Mouse (Mus musculus) embryonic fibroblast, embryonic 13.5 days (primary cell): ENCODE data around the gene Col4a2.

ENCODE experiments used
- CTCF ChIP-seq: IDR thresholded peaks from 2 replicates; pipeline ENCODE4 v1.5.1; 2011; ENCODE audit warnings: mild to moderate bottlenecking, control low read depth, low read length, moderate library complexity, borderline replicate concordance; ENCODE audit not compliant: insufficient read depth
- POLR2A ChIP-seq: IDR thresholded peaks from 2 replicates; pipeline ENCODE4 v1.6.1; 2011; ENCODE audit warnings: low read depth, mild to moderate bottlenecking, control low read depth, low read length, moderate library complexity

DNA sequence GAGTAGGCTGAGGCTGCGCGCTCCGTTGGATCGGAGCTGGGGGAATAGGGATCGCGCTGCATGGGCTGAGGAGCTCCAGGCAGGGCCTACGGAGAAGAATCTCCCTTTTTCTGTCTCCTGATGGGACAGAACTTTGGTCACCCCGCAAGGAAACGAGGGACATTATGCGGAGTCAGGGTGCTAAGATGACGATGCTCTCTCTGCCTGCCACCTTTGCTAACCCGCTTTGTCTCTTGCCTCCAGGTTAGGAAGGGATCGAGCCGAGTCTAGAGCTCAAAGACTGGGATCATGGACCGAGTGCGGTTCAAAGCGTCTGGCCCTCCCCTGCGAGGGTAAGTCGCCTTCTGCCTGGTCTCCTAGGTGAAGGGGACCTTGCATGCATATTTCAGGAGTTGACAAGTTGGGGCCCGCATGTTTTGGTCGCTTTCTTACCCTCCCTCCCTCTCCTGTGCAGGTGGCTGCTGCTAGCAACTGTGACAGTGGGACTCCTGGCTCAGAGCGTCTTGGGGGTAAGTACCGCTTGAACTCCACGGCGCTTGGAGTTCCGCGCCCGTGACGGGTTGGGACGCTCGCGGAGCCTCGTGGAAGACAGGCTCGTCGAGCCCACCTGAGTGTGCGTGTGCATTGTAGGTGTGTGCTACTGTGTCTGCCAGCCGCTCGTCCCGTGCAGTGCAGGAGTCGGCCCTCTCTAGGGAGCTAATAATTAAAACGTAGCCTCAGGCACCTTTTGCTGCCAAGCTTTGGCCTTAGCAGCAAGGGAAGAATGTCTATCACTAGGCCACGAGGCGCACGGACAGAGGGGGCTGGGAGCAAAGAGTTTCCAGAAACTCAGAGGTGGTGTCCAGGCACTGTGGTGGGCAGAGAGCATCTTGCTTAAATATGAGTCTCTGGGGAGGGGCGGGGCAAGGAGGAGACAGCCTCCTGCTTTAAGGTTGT lies 839 bp downstream of the Col4a2 start:
- no peak for TF ChIP-seq CTCF
- TF ChIP-seq POLR2A = peak; percentile 73
